Mouse (Mus musculus) B cell, adult 2 months (primary cell): Measurements from ENCODE around the gene Ern1.
"Not testable (repeated sequence)": the region's sequence is repeated elsewhere in the genome, so short reads cannot be mapped to it uniquely, and the experiment has no call there.

ENCODE experiments used
- DNase-seq, 2 experiments: peaks; one replicate each; pipeline ENCODE4 v3.0.0; 2022

Ern1 gene

GRCm38 (mm10) chr11:106502631-106503424 lies 15.2 kb upstream of the Ern1 start:
- no peak for DNase-seq

GRCm38 (mm10) chr11:106502159-106502505 lies 14.5 kb upstream of the Ern1 start:
- no peak for DNase-seq

- DNase-seq: no peak
Observed at GRCm38 (mm10) chr11:106501308-106502158, 13.9 kb upstream of the Ern1 start.

- peak; percentile 89 to 90 for DNase-seq
Observed at GRCm38 (mm10) chr11:106500393-106501307, 13.0 kb upstream of the Ern1 start.

- no peak for DNase-seq
Observed at GRCm38 (mm10) chr11:106498739-106499379, 11.2 kb upstream of the Ern1 start.

GRCm38 (mm10) chr11:106497926-106498325 lies 10.3 kb upstream of the Ern1 start:
- no peak for DNase-seq

GRCm38 (mm10) chr11:106497009-106497408 lies 9.4 kb upstream of the Ern1 start:
- not testable (repeated sequence) for DNase-seq

- no peak for DNase-seq
Observed at GRCm38 (mm10) chr11:106492984-106493669, 5.5 kb upstream of the Ern1 start.

- DNase-seq: peak; percentile 58 to 64
Observed at GRCm38 (mm10) chr11:106491393-106491792, 3.7 kb upstream of the Ern1 start.

GRCm38 (mm10) chr11:106490600-106490999 lies 2.9 kb upstream of the Ern1 start:
- DNase-seq: not testable (repeated sequence)

GRCm38 (mm10) chr11:106490057-106490456 lies 2.4 kb upstream of the Ern1 start:
- no peak for DNase-seq

- no peak for DNase-seq
Observed at GRCm38 (mm10) chr11:106489036-106489693, 1.5 kb upstream of the Ern1 start.

- no peak for DNase-seq
Observed at GRCm38 (mm10) chr11:106488126-106488561, 492 bp upstream of the Ern1 start.

GRCm38 (mm10) chr11:106486866-106487732 lies 553 bp downstream of the Ern1 start:
- DNase-seq: peak in 1 of 2 experiments; percentile 38

- peak in 1 of 2 experiments; percentile 28 for DNase-seq
Observed at GRCm38 (mm10) chr11:106486042-106486865, 1.4 kb downstream of the Ern1 start.

GRCm38 (mm10) chr11:106485611-106486010 lies 2.0 kb downstream of the Ern1 start:
- DNase-seq: no peak

GRCm38 (mm10) chr11:106484875-106485274 lies 2.8 kb downstream of the Ern1 start:
- DNase-seq: no peak

GRCm38 (mm10) chr11:106482867-106483266 lies 4.8 kb downstream of the Ern1 start:
- DNase-seq: no peak

- no peak for DNase-seq
Observed at GRCm38 (mm10) chr11:106481651-106482050, 6.0 kb downstream of the Ern1 start.
